Mouse (Mus musculus) kidney, adult 2 months (tissue): Measurements from ENCODE around the gene Hk2. TPM values are rescaled to one million over a fixed set of nuclear protein-coding genes. Genes with fewer than 3 reads are reported as not detected.
"Not testable (repeated sequence)": the region's sequence is repeated elsewhere in the genome, so short reads cannot be mapped to it uniquely, and the experiment has no call there.

Experiments used
- DNase-seq: peaks from one replicate; pipeline ENCODE4 v3.0.0; 2021
- H3K27ac ChIP-seq: fragments of 200-500 bp; 2 replicates; pipeline ENCODE4 v1.5.1; 2012; ENCODE audit warnings: low read depth, low read length, control low read depth, inconsistent platforms; ENCODE audit not compliant: insufficient read depth
- H3K27me3 ChIP-seq: fragments of 200-500 bp; replicated peaks from 2 replicates; pipeline ENCODE4 v1.6.1; 2012; ENCODE audit warnings: mild to moderate bottlenecking, moderate library complexity, low read length, inconsistent platforms; ENCODE audit not compliant: control insufficient read depth, insufficient read depth
- H3K36me3 ChIP-seq: fragments of 200-500 bp; 2 replicates; pipeline ENCODE4 v1.6.1; 2012; ENCODE audit warnings: mild to moderate bottlenecking, moderate library complexity, low read length, inconsistent platforms; ENCODE audit not compliant: control insufficient read depth, insufficient read depth
- H3K4me1 ChIP-seq: fragments of 200-500 bp; 2 replicates; pipeline ENCODE4 v1.6.1; 2011; ENCODE audit warnings: low read length; ENCODE audit not compliant: control insufficient read depth, insufficient read depth
- H3K4me3 ChIP-seq: fragments of 200-500 bp; 2 replicates; pipeline ENCODE4 v1.5.1; 2011; ENCODE audit warnings: mild to moderate bottlenecking, low read depth, low read length, control low read depth; ENCODE audit not compliant: insufficient read depth
- CTCF ChIP-seq: fragments of 200-500 bp; conservative IDR thresholded peaks from 2 replicates; pipeline ENCODE4 v1.5.1; 2011; ENCODE audit warnings: low read depth, mild to moderate bottlenecking, control low read depth, low read length, moderate library complexity, mixed read lengths; ENCODE audit not compliant: insufficient read depth, insufficient read length
- POLR2A ChIP-seq: fragments of 200-500 bp; IDR thresholded peaks from one replicate; pipeline ENCODE4 v1.6.1; 2011; ENCODE audit warnings: low read depth, low read length, control low read depth
- WGBS: fragments of 180-500 bp; shearing (Covaris S2); methylation state at CpG from one replicate; pipeline ENCODE4 v1.1.7; 2018; 5-methylcytosine and 5-hydroxymethylcytosine counted together
- polyA plus RNA-seq: library from polyadenylated mRNA; depleted of rRNA; stranded (reverse); fragments of >200 nt; gene quantifications from 2 replicates; pipeline ENCODE4 v1.2.3, GENCODE M21; 2012; rRNA removed

Hk2 gene
- polyA plus RNA-seq, 1 experiment = 6.1 TPM

GRCm38 (mm10) chr6:82684136-82684535 is 90.1 kb downstream of the Hk2 start:
- TF ChIP-seq CTCF = no peak
- no peak for TF ChIP-seq POLR2A
- H3K27ac ChIP-seq = no peak overlapping the region
- no peaks in the 10 kb centered on the region for H3K4me1 ChIP-seq
- H3K4me3 ChIP-seq = no peak overlapping the region
- H3K36me3 ChIP-seq = no peaks in the 10 kb centered on the region
- H3K27me3 ChIP-seq = no peaks in the 10 kb centered on the region
- DNase-seq = no peak

GRCm38 (mm10) chr6:82679286-82679685 is 95.0 kb downstream of the Hk2 start:
- H3K4me1 ChIP-seq, H3K36me3 ChIP-seq, DNase-seq, H3K27me3 ChIP-seq, H3K27ac ChIP-seq, H3K4me3 ChIP-seq: not testable (repeated sequence)
- 84% methylated on average over 2 of the region's 2 CpGs for WGBS

GRCm38 (mm10) chr6:82677629-82678028 is 96.6 kb downstream of the Hk2 start:
- not testable (repeated sequence) for H3K27ac ChIP-seq, H3K27me3 ChIP-seq, H3K4me3 ChIP-seq, DNase-seq, H3K36me3 ChIP-seq, H3K4me1 ChIP-seq
- 82% methylated on average over 3 of the region's 3 CpGs for WGBS

Other genes starting within 250 kb of the Hk2 start
- 14.0 and 14.6 TPM in 2 replicates for gene Pole4, start 69.1 kb downstream of the Hk2 start, polyA plus RNA-seq
- 0.12 and 0.28 TPM in 2 replicates for gene Sema4f, start 165.3 kb upstream of the Hk2 start, polyA plus RNA-seq
- gene M1ap, start 172.4 kb upstream of the Hk2 start, polyA plus RNA-seq = 0.16 and 0.22 TPM in 2 replicates